Mouse (Mus musculus) MEL (cell line): ENCODE data around the gene Kdm5c.

Experiments
- CTCF ChIP-seq, 3 experiments: IDR thresholded peaks in 2 of 3; conservative IDR thresholded peaks in 1 of 3; 2 replicates each; pipeline ENCODE4 v1.5.1; 2011 to 2012; ENCODE audit warnings: low read length in 3 of 3, low read depth in 2 of 3, mild to moderate bottlenecking in 2 of 3, improper control_type of control experiment in 1 of 3, inconsistent platforms in 1 of 3, mixed read lengths in 1 of 3, moderate library complexity in 1 of 3; ENCODE audit not compliant: control insufficient read depth in 1 of 3, insufficient read depth in 1 of 3, poor library complexity in 1 of 3, severe bottlenecking in 1 of 3
- GABPA ChIP-seq: IDR thresholded peaks from 2 replicates; pipeline ENCODE4 v1.6.1; 2012; ENCODE audit warnings: low read depth, mild to moderate bottlenecking, inconsistent platforms, low read length, improper control_type of control experiment, moderate library complexity
- MAFK ChIP-seq: IDR thresholded peaks from 2 replicates; pipeline ENCODE4 v1.6.1; 2011; ENCODE audit warnings: low read depth, mild to moderate bottlenecking, low read length, improper control_type of control experiment, borderline replicate concordance

GRCm38 (mm10) chrX:152224280-152224679, 8.5 kb upstream of the Kdm5c start:
- TF ChIP-seq MAFK, result no peak
- no peak for TF ChIP-seq CTCF (IDR thresholded peaks at IDR 0.05 in 2 of 3, conservative IDR thresholded peaks at IDR 0.05 in 1 of 3; ENCODE audit: control insufficient read depth in 1 of 3, insufficient read depth in 1 of 3, low read depth in 2 of 3, low read length in 3 of 3, poor library complexity in 1 of 3, severe bottlenecking in 1 of 3)
- TF ChIP-seq GABPA, result no peak
